ENCODE assay signal across 8 mouse cellular contexts in genomic region chr4:135507547-135508350, GRCm38 (mm10). TPM values are rescaled to one million over a fixed set of nuclear protein-coding genes. Genes with fewer than 3 reads are reported as not detected.
A peak's percentile ranks its signal among the peaks of the same experiment; 100 is the strongest.
DNase-seq lines count a peak whose midpoint lies in the region; ATAC-seq and TF ChIP-seq lines count a peak whose summit lies in the region.

No protein-coding gene starts in this region.

- no peak overlapping the region for H3K27ac ChIP-seq in gastrocnemius, adult 2 months
- no peak overlapping the region for H3K27ac ChIP-seq in liver, postnatal 0 days (ENCODE audit: low read depth)
- H3K27ac ChIP-seq in neural tube, embryonic 15.5 days (replicated peaks) = peak overlapping the region; percentile 61; the same call in 1 of the 2 replicates

- peak overlapping the region; percentile 33; the same call in 1 of the 2 replicates for H3K9ac ChIP-seq in liver, postnatal 0 days (replicated peaks)
- peak overlapping the region; percentile 26 for H3K9ac ChIP-seq in neural tube, embryonic 15.5 days (replicated peaks)

- H3K36me3 ChIP-seq in liver, postnatal 0 days (replicated peaks; ENCODE audit: insufficient read depth, low read length) = no peaks in the 10 kb centered on the region
- H3K36me3 ChIP-seq in neural tube, embryonic 15.5 days = no peaks in the 10 kb centered on the region

- TF ChIP-seq CTCF in gastrocnemius, adult 2 months (IDR thresholded peaks at IDR 0.05) = peak; percentile 64
- peak; percentile 79 for TF ChIP-seq CTCF in liver, postnatal 0 days (IDR thresholded peaks at IDR 0.05; ENCODE audit: low read depth)

- H3K9me3 ChIP-seq in liver, postnatal 0 days (ENCODE audit: low read length) = no peaks in the 10 kb centered on the region
- no peaks in the 10 kb centered on the region for H3K9me3 ChIP-seq in neural tube, embryonic 15.5 days (replicated peaks)

- peak overlapping the region; percentile 42 for H3K4me3 ChIP-seq in gastrocnemius, adult 2 months
- H3K4me3 ChIP-seq in liver, postnatal 0 days (ENCODE audit: low read depth, low read length) = peak overlapping the region; percentile 8; the same call in 1 of the 2 replicates
- H3K4me3 ChIP-seq in neural tube, embryonic 15.5 days (replicated peaks) = peak overlapping the region; percentile 29

- intact Hi-C loops in gastrocnemius, adult 2 months (cut with DNase I) = no loop called here

- ATAC-seq in granulocyte monocyte progenitor cell, adult 5-6 weeks (replicated peaks; ENCODE audit: poor library complexity, severe bottlenecking) = peak; percentile 73
- peak; percentile 72 for ATAC-seq in liver, postnatal 0 days
- ATAC-seq in neural tube, embryonic 15.5 days (ENCODE audit: low FRiP score) = peak; percentile 80; the same call in 1 of the 2 replicates
- ATAC-seq in activated CD4-positive, CD25-positive, alpha-beta regulatory T cell, adult 4 months = no peak

- no peaks in the 10 kb centered on the region for H3K27me3 ChIP-seq in liver, postnatal 0 days (ENCODE audit: insufficient read depth, low read length)
- H3K27me3 ChIP-seq in neural tube, embryonic 15.5 days (replicated peaks) = no peaks in the 10 kb centered on the region

- peak overlapping the region; percentile 63 for H3K4me2 ChIP-seq in liver, postnatal 0 days (ENCODE audit: low read depth, low read length)
- H3K4me2 ChIP-seq in neural tube, embryonic 15.5 days = peak overlapping the region; percentile 57

- peak; percentile 43 for DNase-seq in gastrocnemius, adult 2 months
- no peak for DNase-seq in gastrocnemius, adult 8-10 months (ENCODE audit: low spot score in 2 of 2)
- DNase-seq in c-Kit-positive CD71-positive TER-119-positive erythroid progenitor cells, embryonic 14.5 days (ENCODE audit: low spot score) = peak; percentile 77
- DNase-seq in kidney, postnatal 25 days = peak; percentile 46 to 56
- peak; percentile 65 for DNase-seq in liver, postnatal 0 days

- H3K4me1 ChIP-seq in liver, postnatal 0 days (ENCODE audit: insufficient read depth) = peaks cover 5% of the 10 kb centered on the region
- peaks cover 16% of the 10 kb centered on the region for H3K4me1 ChIP-seq in neural tube, embryonic 15.5 days

- TF ChIP-seq EP300 in liver, postnatal 0 days (IDR thresholded peaks at IDR 0.05; ENCODE audit: low read depth) = no peak

- WGBS in liver, postnatal 0 days (ENCODE audit: insufficient replicate concordance) = 11% methylated on average over 22 of the region's 22 CpGs
- 14% methylated on average over 22 of the region's 22 CpGs for WGBS in neural tube, embryonic 15.5 days

RNA-seq across cellular contexts. Expression of gene Nipal3, which starts 12.9 kb away (rescaled TPM):
- 10 to 100 TPM; 17.3 to 18.4 TPM for total RNA-seq in gastrocnemius, adult 2 months (2021)
- 10 to 100 TPM; 15.2 to 22.0 (median 17.5) TPM for total RNA-seq in gastrocnemius, adult 8-10 months (2022)
- 5.7 and 8.4 TPM in 2 replicates for total RNA-seq in granulocyte monocyte progenitor cell, adult 5-6 weeks (2014; fragmentation: Nextera tagmentation)
- 21.9 and 29.1 TPM in 2 replicates for total RNA-seq in granulocyte monocyte progenitor cell, adult 5-6 weeks (2017)
- 1.6 TPM in 2 replicates for polyA plus RNA-seq in liver, postnatal 0 days (2015; fragmentation: Nextera tagmentation; extraction: Ambion mirVana)
- 8.0 and 8.7 TPM in 2 replicates for polyA plus RNA-seq in neural tube, embryonic 15.5 days (2015; fragmentation: Nextera tagmentation; extraction: Ambion mirVana)
- 10 to 100 TPM; 12.5 to 13.9 TPM for polyA plus RNA-seq in activated CD4-positive, CD25-positive, alpha-beta regulatory T cell, adult 4 months (2017; shearing (Covaris generic))

RNA-seq across cellular contexts. Expression of gene Stpg1, which starts 13.2 kb away (rescaled TPM):
- total RNA-seq in gastrocnemius, adult 2 months (2021) = not detected
- total RNA-seq in gastrocnemius, adult 8-10 months (2022) = not detected
- total RNA-seq in granulocyte monocyte progenitor cell, adult 5-6 weeks (2014; fragmentation: Nextera tagmentation) = not detected in 2 replicates
- total RNA-seq in granulocyte monocyte progenitor cell, adult 5-6 weeks (2017) = not detected in 2 replicates
- not detected in 2 replicates for polyA plus RNA-seq in liver, postnatal 0 days (2015; fragmentation: Nextera tagmentation; extraction: Ambion mirVana)
- polyA plus RNA-seq in neural tube, embryonic 15.5 days (2015; fragmentation: Nextera tagmentation; extraction: Ambion mirVana) = 0.23 and 0.37 TPM in 2 replicates
- polyA plus RNA-seq in activated CD4-positive, CD25-positive, alpha-beta regulatory T cell, adult 4 months (2017; shearing (Covaris generic)) = under 1 TPM in 1 of 2 experiments, not detected in 1; 0.22 TPM

Comparison
In these comparisons a context has a peak if more than half of its experiments do, and no peak if none do; other contexts are left out.
1. DNase-seq: peak in gastrocnemius, adult 2 months (single experiment), c-Kit-positive CD71-positive TER-119-positive erythroid progenitor cells, embryonic 14.5 days (single experiment), kidney, postnatal 25 days (2 of 2) and liver, postnatal 0 days (single experiment); none in gastrocnemius, adult 8-10 months (0 of 2).
2. Peak in every context shown above with its lines, with median percentiles within 50 percentile points of each other: H3K4me3 ChIP-seq.